Mouse (Mus musculus): ENCODE data around the gene Tex30.

GRCm38 (mm10) chr1:44147563-44148381 lies 45.5 kb upstream of the Tex30 start, which contains the start of gene Ercc5:
- TF ChIP-seq CTCF (IDR thresholded peaks at IDR 0.05; ENCODE audit: low read depth): no peak
- TF ChIP-seq EP300 (IDR thresholded peaks at IDR 0.05; ENCODE audit: low read depth): no peak

Data from liver, postnatal 0 days (tissue).